Mouse (Mus musculus) limb, embryonic 10.5 days (tissue): Measurements from ENCODE around the gene Pigw. TPM values are rescaled to one million over a fixed set of nuclear protein-coding genes. Genes with fewer than 3 reads are reported as not detected.

Experiments
- DNase-seq: peaks from one replicate; pipeline ENCODE4 v3.0.0-alpha.2; 2017; ENCODE audit warnings: low spot score
- H3K27ac ChIP-seq: fragments of 300-500 bp; sonication (generic); 2 replicates; pipeline ENCODE4 v1.5.1; 2016; ENCODE audit warnings: mild to moderate bottlenecking
- H3K27me3 ChIP-seq: fragments of 300-500 bp; sonication (generic); 2 replicates; pipeline ENCODE4 v1.6.1; 2016; ENCODE audit warnings: low read depth, mild to moderate bottlenecking; ENCODE audit not compliant: poor library complexity, severe bottlenecking
- H3K36me3 ChIP-seq: fragments of 300-500 bp; sonication (generic); 2 replicates; pipeline ENCODE4 v1.6.1; 2016; ENCODE audit warnings: mild to moderate bottlenecking, moderate library complexity
- H3K4me1 ChIP-seq: fragments of 300-500 bp; sonication (generic); 2 replicates; pipeline ENCODE4 v1.6.1; 2016
- H3K4me3 ChIP-seq: fragments of 300-500 bp; sonication (generic); 2 replicates; pipeline ENCODE4 v1.5.1; 2016; ENCODE audit warnings: mild to moderate bottlenecking, moderate library complexity
- H3K9me3 ChIP-seq: fragments of 300-500 bp; sonication (generic); replicated peaks from 2 replicates; pipeline ENCODE4 v1.6.1; 2016; ENCODE audit warnings: mild to moderate bottlenecking
- WGBS: fragments of 180-500 bp; shearing (Covaris S2); methylation state at CpG from one replicate; pipeline ENCODE4 v1.1.7; 2016; 5-methylcytosine and 5-hydroxymethylcytosine counted together
- polyA plus RNA-seq: library from polyadenylated mRNA; unstranded; fragments of >200 nt; fragmentation: Nextera tagmentation; extraction: Ambion mirVana; gene quantifications from 2 replicates; pipeline ENCODE4 v1.2.1, GENCODE M21; 2016

Gene Pigw
- polyA plus RNA-seq, 1 experiment from 2014 or later = 2.1 TPM

- DNase-seq = no peak
- H3K36me3 ChIP-seq = peaks cover 21% of the 10 kb centered on the region
- WGBS = 76% methylated on average over 1 of the region's 1 CpGs
Observed at GRCm38 (mm10) chr11:84873042-84873833, 6.8 kb downstream of the Pigw start.

GRCm38 (mm10) chr11:84871548-84872069 is 8.5 kb downstream of the Pigw start:
- DNase-seq = no peak
- peaks cover 11% of the 10 kb centered on the region for H3K36me3 ChIP-seq
- no peaks in the 10 kb centered on the region for H3K9me3 ChIP-seq
- peaks cover 28% of the 10 kb centered on the region for H3K4me1 ChIP-seq
- H3K4me3 ChIP-seq = peak overlapping the region; percentile 74
- WGBS = 83% methylated on average over 4 of the region's 4 CpGs
- no peaks in the 10 kb centered on the region for H3K27me3 ChIP-seq
- peak overlapping the region; percentile 97 for H3K27ac ChIP-seq

More at GRCm38 (mm10) chr11:84873042-84873833, 6.8 kb downstream of the Pigw start:
- Histone ChIP-seq H3K9me3 (no peaks in the 10 kb centered on the region), H3K27me3 (no peaks in the 10 kb centered on the region), H3K27ac (no peak overlapping the region), H3K4me1 (peaks cover 15% of the 10 kb centered on the region), H3K4me3 (no peak overlapping the region)

- Histone ChIP-seq H3K4me1 (peaks cover 32% of the 10 kb centered on the region), H3K4me3 (peak overlapping the region; percentile 74), H3K9me3 (no peaks in the 10 kb centered on the region), H3K36me3 (peaks cover 8% of the 10 kb centered on the region), H3K27ac (peak overlapping the region; percentile 97), H3K27me3 (no peaks in the 10 kb centered on the region)
- DNase-seq = no peak
- WGBS = under 1% methylated on average over 10 of the region's 10 CpGs
Observed at GRCm38 (mm10) chr11:84871046-84871445, 9.0 kb downstream of the Pigw start.

- Histone ChIP-seq H3K27me3 (no peaks in the 10 kb centered on the region), H3K9me3 (no peaks in the 10 kb centered on the region), H3K4me3 (peak within 1 kb of the TSS; percentile 74), H3K4me1 (peaks cover 32% of the 10 kb centered on the region), H3K27ac (peak within 1 kb of the TSS; percentile 97), H3K36me3 (peaks cover 8% of the 10 kb centered on the region)
- DNase-seq = peak; percentile 93
- under 1% methylated on average over 56 of the region's 62 CpGs for WGBS
Observed at GRCm38 (mm10) chr11:84870337-84871043, 9.6 kb downstream of the Pigw start, which contains the start of gene Ggnbp2. Gene Ggnbp2 (minus strand): TSS chr11:84870817.

- peak overlapping the region; percentile 74 for H3K4me3 ChIP-seq
- H3K27me3 ChIP-seq = no peaks in the 10 kb centered on the region
- under 1% methylated on average over 61 of the region's 61 CpGs for WGBS
- H3K4me1 ChIP-seq = peaks cover 32% of the 10 kb centered on the region
- peaks cover 8% of the 10 kb centered on the region for H3K36me3 ChIP-seq
- peak overlapping the region; percentile 97 for H3K27ac ChIP-seq
- peak; percentile 98 for DNase-seq
- no peaks in the 10 kb centered on the region for H3K9me3 ChIP-seq
Observed at GRCm38 (mm10) chr11:84869537-84870232, 10.4 kb downstream of the Pigw start.

GRCm38 (mm10) chr11:84868786-84869259 is 11.3 kb downstream of the Pigw start:
- Histone ChIP-seq H3K27ac (peak overlapping the region; percentile 97; the same call in 1 of the 2 replicates), H3K4me3 (peak overlapping the region; percentile 74), H3K4me1 (peaks cover 32% of the 10 kb centered on the region), H3K36me3 (peaks cover 7% of the 10 kb centered on the region), H3K9me3 (no peaks in the 10 kb centered on the region), H3K27me3 (no peaks in the 10 kb centered on the region)
- no peak for DNase-seq
- 22% methylated on average over 7 of the region's 7 CpGs for WGBS

- Histone ChIP-seq H3K4me1 (peaks cover 32% of the 10 kb centered on the region), H3K4me3 (no peak overlapping the region), H3K36me3 (peaks cover 15% of the 10 kb centered on the region; the same call in 1 of the 2 replicates), H3K9me3 (no peaks in the 10 kb centered on the region), H3K27ac (no peak overlapping the region), H3K27me3 (no peaks in the 10 kb centered on the region)
- WGBS = 87% methylated on average over 2 of the region's 2 CpGs
- DNase-seq = no peak
Observed at GRCm38 (mm10) chr11:84867586-84867985, 12.5 kb downstream of the Pigw start.

- no peak overlapping the region for H3K4me3 ChIP-seq
- no peaks in the 10 kb centered on the region for H3K27me3 ChIP-seq
- no peak overlapping the region for H3K27ac ChIP-seq
- no peaks in the 10 kb centered on the region for H3K9me3 ChIP-seq
- H3K4me1 ChIP-seq = peaks cover 27% of the 10 kb centered on the region
- H3K36me3 ChIP-seq = peaks cover 38% of the 10 kb centered on the region
- DNase-seq = no peak
- 63% methylated on average over 2 of the region's 2 CpGs for WGBS
Observed at GRCm38 (mm10) chr11:84865268-84865667, 14.8 kb downstream of the Pigw start.

- H3K9me3 ChIP-seq = no peaks in the 10 kb centered on the region
- H3K4me3 ChIP-seq = no peak overlapping the region
- H3K27me3 ChIP-seq = no peaks in the 10 kb centered on the region
- DNase-seq = no peak
- WGBS = 95% methylated on average over 6 of the region's 6 CpGs
- H3K36me3 ChIP-seq = peaks cover 93% of the 10 kb centered on the region
- no peak overlapping the region for H3K27ac ChIP-seq
- no peaks in the 10 kb centered on the region for H3K4me1 ChIP-seq
Observed at GRCm38 (mm10) chr11:84855285-84855684, 24.8 kb downstream of the Pigw start.

- no peak overlapping the region for H3K27ac ChIP-seq
- H3K4me1 ChIP-seq = no peaks in the 10 kb centered on the region
- WGBS = 91% methylated on average over 7 of the region's 7 CpGs
- H3K4me3 ChIP-seq = no peak overlapping the region
- H3K9me3 ChIP-seq = no peaks in the 10 kb centered on the region
- no peaks in the 10 kb centered on the region for H3K27me3 ChIP-seq
- DNase-seq = no peak
- H3K36me3 ChIP-seq = peaks cover 85% of the 10 kb centered on the region
Observed at GRCm38 (mm10) chr11:84847475-84848090, 32.5 kb downstream of the Pigw start.

GRCm38 (mm10) chr11:84846741-84847474 is 33.2 kb downstream of the Pigw start:
- no peaks in the 10 kb centered on the region for H3K27me3 ChIP-seq
- H3K4me1 ChIP-seq = no peaks in the 10 kb centered on the region
- no peak overlapping the region for H3K27ac ChIP-seq
- no peaks in the 10 kb centered on the region for H3K9me3 ChIP-seq
- H3K4me3 ChIP-seq = no peak overlapping the region
- DNase-seq = no peak
- 96% methylated on average over 15 of the region's 15 CpGs for WGBS
- peaks cover 85% of the 10 kb centered on the region for H3K36me3 ChIP-seq
